Mouse (Mus musculus) erythroblast, embryonic 14.5 days (primary cell): ENCODE results near the gene Cul5. TPM values are rescaled to one million over a fixed set of nuclear protein-coding genes. Genes with fewer than 3 reads are reported as not detected.

ENCODE experiments used
- H3K27me3 ChIP-seq: 2 replicates; pipeline ENCODE4 v1.6.1; 2012; ENCODE audit warnings: inconsistent platforms; ENCODE audit not compliant: control insufficient read depth
- H3K36me3 ChIP-seq: 2 replicates; pipeline ENCODE4 v1.6.1; 2012; ENCODE audit warnings: mild to moderate bottlenecking, inconsistent platforms; ENCODE audit not compliant: control insufficient read depth
- H3K4me1 ChIP-seq: 2 replicates; pipeline ENCODE4 v1.6.1; 2012; ENCODE audit warnings: inconsistent platforms; ENCODE audit not compliant: control insufficient read depth
- H3K4me3 ChIP-seq: replicated peaks from 2 replicates; pipeline ENCODE3; 2012; ENCODE audit warnings: moderate library complexity, mild to moderate bottlenecking, inconsistent platforms
- H3K9me3 ChIP-seq: 2 replicates; pipeline ENCODE4 v1.6.1; 2012; ENCODE audit warnings: low read length, inconsistent platforms, mixed read lengths; ENCODE audit not compliant: control insufficient read depth
- GATA1 ChIP-seq: IDR thresholded peaks from 2 replicates; pipeline ENCODE4 v1.6.1; 2012; ENCODE audit warnings: low read length, inconsistent platforms, mixed read lengths
- TAL1 ChIP-seq: IDR thresholded peaks from 3 replicates; pipeline ENCODE4 v1.6.1; 2012; ENCODE audit warnings: low read length, inconsistent platforms, mixed read lengths
- polyA plus RNA-seq: library from polyadenylated mRNA; stranded (reverse); fragments of >175 nt; gene quantifications from 2 replicates; pipeline ENCODE4 v1.2.3, GENCODE M21; 2012

Gene Cul5
- polyA plus RNA-seq, 1 experiment = 0.22 TPM

DNA sequence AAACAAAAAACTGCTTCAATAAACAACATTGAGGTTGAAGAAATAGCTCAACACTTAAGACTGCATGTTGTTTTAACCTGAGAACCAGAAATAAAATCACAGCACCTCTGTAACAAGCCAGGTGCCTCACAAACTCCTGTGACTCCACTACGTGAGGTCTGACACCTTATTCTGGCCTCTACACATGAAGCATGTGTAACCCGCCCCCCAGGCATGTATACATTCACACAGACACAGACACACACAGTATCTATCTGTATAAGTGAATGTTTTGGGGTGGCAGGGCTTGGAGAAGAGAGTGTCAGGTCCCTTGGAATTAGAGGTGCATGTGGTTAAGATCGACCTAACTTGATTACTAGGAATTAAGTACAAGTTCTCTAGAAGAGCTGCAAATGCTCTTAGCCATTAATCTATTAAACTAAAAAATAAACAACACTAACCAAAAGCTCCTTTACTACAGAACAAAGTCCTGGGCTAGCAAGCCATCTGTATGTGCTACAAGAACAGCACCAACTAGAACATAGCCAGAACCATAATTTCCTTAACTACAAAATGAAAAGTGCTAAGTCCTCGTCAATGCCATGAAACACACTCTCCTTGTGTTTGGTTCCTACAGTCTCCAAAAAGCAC lies 72.7 kb downstream of the Cul5 start:
- H3K36me3 ChIP-seq = peaks cover 15% of the 10 kb centered on the region

DNA sequence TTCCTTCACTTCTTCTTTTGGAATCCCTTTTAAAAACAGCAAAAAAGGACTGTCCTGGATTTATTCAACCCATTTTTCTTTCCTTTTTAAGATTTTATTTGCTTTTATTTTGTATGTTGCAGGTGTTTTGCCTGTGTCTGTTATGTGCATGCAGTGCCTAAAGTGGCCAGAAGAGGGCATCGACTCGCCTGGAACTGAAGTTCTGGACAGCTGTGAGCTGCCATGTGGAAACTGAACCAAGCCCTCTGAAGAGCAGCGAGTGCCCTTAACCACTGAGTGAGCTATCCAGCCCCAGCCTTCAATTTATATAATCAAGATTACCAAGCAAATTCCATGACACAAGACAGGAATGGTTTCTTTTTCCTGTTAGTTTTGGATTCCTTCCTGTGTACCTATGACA lies 75.0 kb downstream of the Cul5 start:
- Histone ChIP-seq H3K36me3 (peaks cover 24% of the 10 kb centered on the region), H3K4me1 (no peaks in the 10 kb centered on the region), H3K4me3 (no peak overlapping the region), H3K27me3 (no peaks in the 10 kb centered on the region), H3K9me3 (no peaks in the 10 kb centered on the region)
- TF ChIP-seq TAL1 = no peak
- TF ChIP-seq GATA1 = no peak

More for the DNA sequence above, 72.7 kb downstream of the Cul5 start:
- no peaks in the 10 kb centered on the region for H3K27me3 ChIP-seq
- H3K4me3 ChIP-seq = no peak overlapping the region
- H3K9me3 ChIP-seq = no peaks in the 10 kb centered on the region
- no peaks in the 10 kb centered on the region for H3K4me1 ChIP-seq
- TF ChIP-seq GATA1 (no peak), TAL1 (no peak)

DNA sequence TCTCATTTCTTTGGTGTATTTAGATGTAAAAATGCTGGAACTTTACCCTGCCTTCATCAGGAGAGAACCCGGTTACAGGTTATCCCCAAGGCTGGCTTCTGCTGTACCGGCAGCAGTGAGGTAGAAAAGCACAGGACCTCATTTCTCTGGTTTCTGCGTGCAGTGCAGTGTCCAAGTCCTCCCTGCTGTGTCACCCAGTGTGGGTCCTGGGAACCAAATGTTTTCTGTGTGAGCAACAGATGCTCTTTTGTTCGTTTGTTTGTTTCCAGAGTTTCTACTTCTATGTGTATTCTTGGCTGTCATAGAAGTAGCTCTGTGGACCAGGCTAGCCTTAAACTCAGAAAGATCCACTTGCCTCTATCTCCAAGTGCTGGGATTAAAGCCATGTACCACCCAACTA lies 87.9 kb downstream of the Cul5 start:
- no peak overlapping the region for H3K4me3 ChIP-seq
- TF ChIP-seq TAL1 (no peak), GATA1 (no peak)
- H3K36me3 ChIP-seq = peaks cover 85% of the 10 kb centered on the region
- H3K4me1 ChIP-seq = no peaks in the 10 kb centered on the region
- H3K9me3 ChIP-seq = no peaks in the 10 kb centered on the region
- H3K27me3 ChIP-seq = no peaks in the 10 kb centered on the region

DNA sequence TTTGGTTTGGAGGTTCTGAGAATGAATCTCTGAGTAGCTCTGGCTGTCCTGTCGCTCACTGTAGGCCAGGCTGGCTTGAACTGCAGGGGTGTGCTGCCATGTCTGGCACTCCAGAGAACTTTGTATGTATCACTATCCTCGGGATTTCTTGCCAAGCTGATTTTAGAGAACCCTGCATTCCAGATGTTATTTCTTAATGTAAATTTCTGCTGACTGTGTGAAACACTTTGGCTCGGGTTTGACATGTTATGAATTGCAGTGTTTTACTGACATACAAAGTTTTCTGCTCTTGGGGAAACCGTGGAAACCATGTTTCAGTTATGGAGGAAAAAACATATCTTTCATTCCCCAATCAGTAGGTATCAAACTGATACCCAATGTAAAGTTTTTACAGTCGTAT lies 94.1 kb downstream of the Cul5 start:
- Histone ChIP-seq H3K4me1 (peaks cover 10% of the 10 kb centered on the region), H3K9me3 (no peaks in the 10 kb centered on the region), H3K36me3 (peaks cover 96% of the 10 kb centered on the region), H3K27me3 (no peaks in the 10 kb centered on the region), H3K4me3 (no peak overlapping the region)
- TF ChIP-seq TAL1 (no peak), GATA1 (no peak)

DNA sequence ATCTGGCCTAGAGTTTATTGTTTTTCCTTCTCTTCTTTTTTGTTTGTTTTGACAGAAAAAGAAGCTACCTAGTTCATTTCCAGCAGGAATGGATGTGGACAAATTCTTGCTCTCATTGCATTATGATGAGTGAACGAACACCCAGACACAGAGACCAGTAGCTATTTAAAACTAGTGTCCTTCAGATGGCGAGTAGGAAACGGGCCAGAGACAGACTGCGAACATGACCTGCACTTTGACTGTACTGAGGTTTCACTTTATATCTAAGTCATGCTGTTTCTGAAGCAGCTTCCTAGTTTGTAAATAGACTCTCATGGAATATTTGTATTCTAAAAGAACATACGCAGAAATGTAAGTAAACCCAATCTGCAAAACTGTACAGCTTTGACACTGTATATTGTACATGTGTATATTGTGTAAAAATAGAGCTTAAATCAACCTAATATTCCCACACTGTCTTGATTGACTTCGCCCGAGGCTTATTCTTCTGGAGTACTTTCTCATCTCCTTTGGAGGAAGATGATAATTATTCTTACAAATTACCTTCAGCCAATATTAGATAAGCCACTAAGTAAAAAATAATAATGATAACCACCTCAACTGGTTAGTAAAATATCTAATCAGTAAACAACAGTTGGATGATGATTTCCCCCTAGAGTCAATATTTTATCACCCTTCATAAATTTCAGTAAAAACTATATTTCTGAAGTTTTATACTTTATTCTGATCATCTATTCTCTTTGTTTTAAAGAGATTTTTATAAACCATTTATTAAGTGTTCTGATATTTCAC lies 97.1 kb downstream of the Cul5 start:
- H3K36me3 ChIP-seq = peaks cover 95% of the 10 kb centered on the region
- H3K4me3 ChIP-seq = no peak overlapping the region

DNA sequence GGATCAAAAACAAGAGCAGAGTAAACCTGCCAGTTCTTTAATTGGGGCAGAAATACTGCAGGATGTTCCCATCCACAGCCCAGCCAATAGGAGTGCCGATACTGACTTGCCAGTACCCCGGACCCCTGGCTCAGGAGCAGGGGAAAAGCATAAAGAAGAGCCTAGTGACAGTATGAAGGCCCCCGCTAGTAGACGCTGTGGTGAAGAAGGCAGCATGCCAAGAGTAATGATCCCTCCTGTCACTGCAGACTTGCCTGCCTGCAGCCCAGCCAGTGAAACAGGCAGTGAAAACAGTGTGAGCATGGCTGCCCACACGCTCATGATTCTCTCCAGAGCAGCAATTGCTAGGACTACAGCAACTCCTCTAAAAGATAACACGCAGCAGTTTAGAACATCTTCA lies 99.2 kb downstream of the Cul5 start:
- Histone ChIP-seq H3K27me3 (no peaks in the 10 kb centered on the region), H3K9me3 (no peaks in the 10 kb centered on the region), H3K4me3 (no peak overlapping the region), H3K4me1 (peaks cover 12% of the 10 kb centered on the region), H3K36me3 (peaks cover 96% of the 10 kb centered on the region)
- TF ChIP-seq TAL1 = no peak
- no peak for TF ChIP-seq GATA1

More for the DNA sequence above, 97.1 kb downstream of the Cul5 start:
- Histone ChIP-seq H3K27me3 (no peaks in the 10 kb centered on the region), H3K4me1 (peaks cover 12% of the 10 kb centered on the region), H3K9me3 (no peaks in the 10 kb centered on the region)
- no peak for TF ChIP-seq TAL1
- TF ChIP-seq GATA1 = no peak

Other genes starting within 250 kb of the Cul5 start
- 0.02 and 0.06 TPM in 2 replicates for gene Atm, start 133.3 kb downstream of the Cul5 start, polyA plus RNA-seq
- gene Npat, start 133.0 kb downstream of the Cul5 start, polyA plus RNA-seq = 0.09 TPM in 2 replicates
- 3.1 TPM in 2 replicates for gene Acat1, start 59.6 kb downstream of the Cul5 start, polyA plus RNA-seq
- gene Rab39, start 36.2 kb upstream of the Cul5 start, polyA plus RNA-seq = not detected in 2 replicates
- not detected in 2 replicates for gene Slc35f2, start 101.5 kb upstream of the Cul5 start, polyA plus RNA-seq
- gene Sln, start 180.2 kb upstream of the Cul5 start, polyA plus RNA-seq = not detected in 2 replicates